Mouse (Mus musculus) small intestine, adult 2 months (tissue): ENCODE measurements around the gene Hbb-y.

ENCODE experiments used
- CTCF ChIP-seq: fragments of 200-500 bp; IDR thresholded peaks from 2 replicates; pipeline ENCODE4 v1.5.1; 2012; ENCODE audit warnings: low read depth, mild to moderate bottlenecking, control low read depth, inconsistent platforms, low read length, moderate library complexity, mixed read lengths; ENCODE audit not compliant: insufficient replicate concordance, insufficient read length; ENCODE audit errors: extremely low read depth
- POLR2A ChIP-seq: fragments of 200-500 bp; IDR thresholded peaks from 2 replicates; pipeline ENCODE4 v1.6.1; 2012; ENCODE audit warnings: low read depth, mild to moderate bottlenecking, control low read depth, inconsistent platforms, low read length, moderate library complexity

DNA sequence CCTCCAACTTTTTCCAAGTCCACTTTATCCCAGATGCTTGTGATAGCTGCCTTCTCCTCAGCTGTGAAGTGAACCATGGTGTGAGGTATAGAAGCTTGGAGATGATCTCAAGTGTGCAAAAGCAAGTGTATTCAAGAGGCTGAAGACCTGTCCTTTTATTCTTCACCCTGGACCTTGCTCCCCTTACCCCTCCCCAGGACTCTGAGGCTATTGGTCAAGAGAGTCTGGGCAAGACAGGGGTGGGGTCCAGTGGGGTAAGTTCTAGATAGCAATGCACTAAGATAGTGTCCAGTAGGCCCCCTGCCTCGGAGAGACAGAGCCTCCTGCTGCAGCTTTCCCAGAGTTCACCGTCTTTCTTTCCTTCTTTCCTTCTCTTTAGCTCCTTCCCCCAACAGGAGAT lies 10.0 kb downstream of the Hbb-y start, which contains the start of gene Hbb-bh1:
- no peak for TF ChIP-seq POLR2A
- TF ChIP-seq CTCF = no peak
